Mouse (Mus musculus) right cerebral cortex, postnatal 36 days (tissue): ENCODE data around the gene Cacna2d2.
A peak's percentile ranks its signal among the peaks of the same experiment; 100 is the strongest.

Experiments
- DNase-seq, 2 experiments: peaks; one replicate each; pipeline ENCODE4 v3.0.0; 2022; ENCODE audit warnings: low spot score in 2 of 2, mixed read lengths in 1 of 2

Gene Cacna2d2

DNA sequence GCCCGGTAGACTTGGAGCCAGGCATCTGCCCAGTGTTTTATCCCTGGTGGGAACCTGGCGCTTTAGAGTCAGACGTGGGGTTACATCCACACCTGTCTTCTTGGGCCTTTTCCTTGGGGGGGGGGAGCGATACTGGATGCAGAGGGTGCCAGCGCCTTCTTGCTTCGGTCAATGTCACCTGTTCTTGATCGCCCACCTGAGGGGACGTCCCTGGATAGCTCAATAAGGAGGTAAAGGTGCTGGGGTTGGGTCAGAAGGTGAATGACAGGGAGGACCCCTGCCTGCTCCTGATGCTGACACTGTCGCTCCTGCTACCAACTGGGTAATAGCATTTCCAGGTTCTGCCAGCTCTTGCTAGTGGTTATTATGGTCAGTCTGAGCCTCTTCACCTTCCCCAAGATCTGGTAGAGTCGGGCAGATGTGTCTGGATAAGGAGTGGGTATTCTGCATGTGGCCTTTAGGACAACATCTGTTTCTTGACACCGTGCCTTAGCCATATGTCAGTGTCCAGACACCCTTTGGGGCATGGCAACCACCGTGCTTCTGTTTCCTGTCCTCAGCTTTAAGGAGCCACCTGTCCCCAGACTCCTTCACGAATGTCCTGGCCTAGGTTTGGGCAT, 1.4 kb downstream of the Cacna2d2 start:
- no peak for DNase-seq

DNA sequence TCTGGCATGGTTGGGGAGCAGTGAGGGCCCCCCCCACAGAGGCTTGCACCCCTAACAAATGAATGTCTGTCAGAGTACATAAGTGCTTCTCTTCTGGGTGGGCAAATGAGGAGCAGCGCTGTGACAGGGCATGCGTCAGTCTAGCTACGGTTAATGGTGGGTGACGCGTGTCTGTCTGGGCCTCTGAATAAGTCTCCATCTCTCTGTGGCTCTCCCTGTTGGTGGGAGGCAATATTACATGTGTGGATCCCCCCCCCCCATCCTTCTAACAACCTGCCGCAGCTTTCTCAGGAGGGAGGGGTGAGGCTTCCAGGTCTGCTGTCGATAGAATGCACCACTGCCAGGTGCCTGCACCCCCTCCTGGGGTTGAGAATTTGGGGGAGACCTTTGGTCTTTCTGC, 3.7 kb downstream of the Cacna2d2 start:
- no peak for DNase-seq

DNA sequence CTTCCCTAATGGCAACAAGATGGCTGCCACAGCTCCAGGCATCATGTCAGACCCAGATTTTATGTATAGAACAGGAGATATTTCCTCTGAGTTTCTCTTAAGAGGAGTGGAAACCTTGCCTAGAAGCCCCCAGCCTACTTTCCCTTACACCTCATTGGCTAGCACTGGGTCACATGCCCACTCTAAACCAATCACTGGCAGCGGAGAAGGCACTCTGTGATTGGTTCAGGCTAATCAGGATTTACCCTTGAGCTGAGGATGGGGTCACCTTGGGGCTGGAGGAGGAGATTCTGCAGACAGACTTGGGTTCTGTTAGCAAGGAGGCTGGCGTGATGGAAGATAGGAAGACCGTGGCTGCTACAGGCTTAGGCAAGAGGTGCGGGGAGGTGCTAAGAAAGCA, 10.0 kb downstream of the Cacna2d2 start:
- DNase-seq: no peak

DNA sequence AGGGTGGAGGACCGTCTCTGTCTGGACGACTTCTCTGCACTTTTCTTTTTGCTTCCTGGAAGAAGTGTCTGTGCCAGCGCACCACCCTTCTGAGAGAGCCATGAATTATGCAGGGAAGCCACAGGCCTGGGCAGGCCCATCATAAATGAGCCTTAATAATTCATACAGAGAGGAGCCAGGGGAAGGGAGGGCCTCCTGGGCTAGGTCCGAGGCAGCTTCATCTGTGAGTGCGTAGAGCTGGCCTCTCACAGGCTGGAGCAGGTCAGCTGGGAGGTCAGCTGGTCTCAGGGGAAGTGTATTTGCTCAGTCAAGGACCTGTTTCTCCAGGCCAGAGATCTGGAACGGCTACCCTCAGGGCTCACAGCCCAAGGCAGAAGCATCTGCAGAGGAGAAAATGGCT, 17.7 kb downstream of the Cacna2d2 start:
- DNase-seq: no peak

DNA sequence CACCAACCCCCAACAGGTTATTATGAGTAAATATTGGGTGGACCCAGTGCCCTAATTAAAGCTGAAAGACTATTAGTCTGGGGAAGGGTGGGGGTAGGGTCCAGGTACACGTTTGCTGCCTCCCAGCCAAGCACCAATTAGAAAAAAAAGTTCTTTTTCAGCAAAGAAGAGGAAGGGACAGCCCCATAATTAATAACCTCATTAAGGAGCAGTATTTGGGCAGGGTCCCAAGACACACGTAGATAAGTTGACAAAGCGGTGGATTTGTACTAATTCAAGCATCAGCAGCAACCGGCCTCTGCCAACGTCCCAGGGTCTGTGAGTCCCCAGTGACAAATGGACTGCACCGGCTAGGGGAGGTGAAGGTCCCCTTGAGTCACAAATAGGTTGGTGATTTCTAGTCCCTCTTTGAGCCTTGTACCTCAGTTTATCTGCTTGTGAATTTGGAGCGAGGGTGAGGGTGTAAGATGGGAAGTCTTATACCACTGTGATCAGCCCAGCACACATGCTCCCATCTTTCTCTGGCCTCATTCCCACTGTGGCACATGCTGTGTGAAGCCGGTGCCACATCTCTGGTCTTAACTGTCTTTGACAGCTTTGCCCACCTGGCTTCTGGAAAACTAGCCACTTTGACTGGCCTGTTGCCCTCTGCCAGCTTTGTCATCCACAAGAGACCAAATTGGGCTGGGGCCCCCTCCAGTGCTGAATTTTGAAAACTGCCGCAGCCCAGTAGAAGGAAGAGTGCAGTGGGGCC, 20.3 kb downstream of the Cacna2d2 start:
- no peak for DNase-seq

DNA sequence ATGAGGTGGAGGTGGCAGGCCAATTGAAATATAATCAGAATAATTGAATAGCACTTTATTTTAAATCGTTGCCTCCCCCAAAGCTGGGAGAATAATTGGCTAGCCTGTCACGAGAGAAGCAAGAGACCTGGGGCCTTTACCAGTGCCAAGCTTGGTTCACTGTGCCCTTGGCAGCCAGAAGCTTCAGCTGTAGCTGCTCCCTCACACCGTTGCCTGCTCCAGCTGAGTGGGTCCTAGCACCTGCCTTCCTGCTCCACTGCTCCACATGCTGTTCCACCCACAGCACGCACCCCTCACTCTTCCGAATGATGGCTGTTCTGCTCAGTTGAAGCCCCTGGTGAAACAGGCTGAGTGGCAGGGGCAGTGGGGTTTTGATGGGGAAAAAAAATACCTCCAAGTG, 21.5 kb downstream of the Cacna2d2 start:
- DNase-seq: no peak

- DNase-seq: no peak
Measured at GRCm38 (mm10) chr9:107422878-107423277, 23.5 kb downstream of the Cacna2d2 start.

- DNase-seq: no peak
Measured at GRCm38 (mm10) chr9:107424485-107425175, 25.2 kb downstream of the Cacna2d2 start.

DNA sequence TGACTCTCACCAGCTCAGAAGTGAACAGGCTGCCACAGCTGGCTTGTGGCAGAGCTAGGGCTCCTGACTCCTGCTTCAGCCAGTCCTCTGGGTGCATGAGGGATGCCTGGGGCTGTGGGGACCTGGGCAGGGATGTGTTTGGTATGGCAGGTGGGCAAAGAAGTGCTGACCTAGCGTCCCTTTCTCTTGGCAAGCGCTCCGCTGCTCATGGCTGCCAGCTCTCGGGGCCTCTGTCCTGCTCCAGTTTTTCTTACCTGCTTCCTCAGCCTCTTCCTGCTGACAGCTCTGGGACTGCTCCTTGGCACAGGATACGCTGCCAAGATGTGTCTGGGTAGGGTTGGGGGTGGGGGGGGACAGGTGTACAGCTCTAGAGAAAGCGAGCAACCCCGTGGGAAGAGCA, 28.5 kb downstream of the Cacna2d2 start:
- DNase-seq: no peak

- no peak for DNase-seq
Measured at GRCm38 (mm10) chr9:107428451-107429186, 29.2 kb downstream of the Cacna2d2 start.

GRCm38 (mm10) chr9:107430445-107430844, 31.0 kb downstream of the Cacna2d2 start:
- no peak for DNase-seq

GRCm38 (mm10) chr9:107432546-107432945, 33.1 kb downstream of the Cacna2d2 start:
- no peak for DNase-seq

GRCm38 (mm10) chr9:107434851-107435250, 35.4 kb downstream of the Cacna2d2 start:
- DNase-seq: no peak

DNA sequence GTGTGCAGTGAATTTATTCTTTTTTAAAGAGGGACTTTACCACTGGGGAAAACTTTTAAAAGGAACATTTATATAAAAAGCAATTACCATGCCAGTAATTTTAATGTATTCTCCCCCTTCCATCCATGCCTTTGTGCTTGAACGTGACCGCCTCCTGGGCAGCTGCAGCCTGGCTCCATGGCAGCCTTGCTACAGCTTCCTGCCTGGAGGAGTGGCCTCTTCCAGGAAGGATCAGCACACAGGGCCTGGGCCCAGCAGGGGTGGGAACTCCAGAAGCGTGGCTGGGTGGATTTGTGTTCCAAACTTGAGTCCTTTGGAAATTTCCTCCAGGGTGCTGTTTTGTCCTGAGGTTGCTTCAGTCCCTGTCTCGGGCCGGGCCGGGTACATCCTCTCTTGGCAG, 35.9 kb downstream of the Cacna2d2 start:
- DNase-seq: no peak

DNA sequence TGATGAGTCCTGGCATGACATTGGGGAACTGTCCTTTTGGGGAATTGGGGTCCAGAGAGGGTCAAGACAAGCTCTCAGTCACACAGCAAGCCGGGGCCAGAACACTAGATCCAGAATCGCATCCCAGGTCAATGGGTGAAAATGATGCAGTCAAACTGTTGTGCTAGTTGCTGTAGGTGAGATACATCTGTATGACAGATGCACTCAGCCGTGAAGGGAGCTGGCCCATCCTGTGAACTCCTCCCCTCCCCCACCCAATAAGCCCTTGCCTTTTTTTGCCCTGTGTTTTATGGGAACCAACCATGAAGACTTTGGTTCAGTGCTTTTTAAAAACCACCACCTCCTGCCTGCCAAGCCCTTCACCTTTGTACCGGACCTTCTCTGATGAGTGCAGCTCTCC, 43.5 kb downstream of the Cacna2d2 start:
- DNase-seq: no peak

- peak in 1 of 2 experiments; percentile 14 for DNase-seq
Measured at GRCm38 (mm10) chr9:107443324-107443723, 43.9 kb downstream of the Cacna2d2 start.

DNA sequence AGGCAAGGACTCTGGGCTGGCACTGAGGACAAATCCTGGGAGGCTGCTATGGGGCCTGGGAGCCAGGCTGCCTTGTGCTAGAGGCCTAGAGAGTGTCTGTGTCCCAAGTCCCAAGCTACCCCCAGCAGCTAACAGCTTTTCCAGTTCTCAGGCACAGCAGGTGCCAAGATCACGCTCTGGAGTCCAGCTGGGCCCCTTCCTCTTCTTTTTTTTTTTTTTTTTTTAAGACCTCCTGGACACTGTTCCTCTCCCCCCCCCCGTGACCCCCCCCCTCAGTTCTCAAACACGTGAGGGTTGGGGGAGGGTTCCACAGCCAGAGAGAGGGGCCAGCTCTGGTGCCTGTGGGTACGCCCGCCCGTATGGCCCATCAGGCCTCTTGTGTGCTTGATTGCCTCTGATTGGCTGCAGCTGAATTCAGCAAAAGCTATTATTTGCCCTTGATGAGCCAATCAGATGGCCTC, 45.6 kb downstream of the Cacna2d2 start:
- no peak for DNase-seq

GRCm38 (mm10) chr9:107448805-107449517, 49.5 kb downstream of the Cacna2d2 start:
- no peak for DNase-seq

- no peak for DNase-seq
Measured at GRCm38 (mm10) chr9:107451400-107451799, 52.0 kb downstream of the Cacna2d2 start.

GRCm38 (mm10) chr9:107451891-107452521, 52.6 kb downstream of the Cacna2d2 start:
- DNase-seq: no peak

GRCm38 (mm10) chr9:107452552-107452951, 53.1 kb downstream of the Cacna2d2 start:
- no peak for DNase-seq
